Mouse (Mus musculus) pancreas, adult 10 weeks (tissue): ENCODE measurements around the gene Olfr1219. TPM values are rescaled to one million over a fixed set of nuclear protein-coding genes. Genes with fewer than 3 reads are reported as not detected.

Experiments used
- polyA plus RNA-seq: library from polyadenylated mRNA; stranded (reverse); fragments of 350-450 nt; fragmentation: Illumina TruSeq; extraction: RNeasy Lipid Tissue Mini Kit (QIAGEN cat#74804); gene quantifications from one replicate; pipeline ENCODE4 v1.2.3, GENCODE M21; 2015; ENCODE audit warnings: low read depth, low replicate concordance; ENCODE audit not compliant: insufficient read depth

Gene Olfr1219
- polyA plus RNA-seq = not detected

GRCm38 (mm10) chr2:89083413-89083812 is at the start of gene Olfr1219:
TSS of gene Olfr1219 (minus strand) at chr2:89083513.

GRCm38 (mm10) chr2:89132954-89133353 is 49.6 kb upstream of the Olfr1219 start, which contains the start of gene Olfr1222:
TSS of gene Olfr1222 (minus strand) at chr2:89133054.

GRCm38 (mm10) chr2:89117183-89117582 is 33.9 kb upstream of the Olfr1219 start, which contains the start of gene Olfr1221:
TSS of gene Olfr1221 (minus strand) at chr2:89117283.

GRCm38 (mm10) chr2:89106735-89107134 is 23.4 kb upstream of the Olfr1219 start, which contains the start of gene Olfr1220:
TSS of gene Olfr1220 (minus strand) at chr2:89106835.

GRCm38 (mm10) chr2:89061087-89061486 is 22.2 kb downstream of the Olfr1219 start, which contains the start of gene Olfr1218:
TSS of gene Olfr1218 (minus strand) at chr2:89061187.

GRCm38 (mm10) chr2:89031965-89032364 is 51.3 kb downstream of the Olfr1219 start, which contains the start of gene Olfr1217:
TSS of gene Olfr1217 (minus strand) at chr2:89032065.

Other genes with a start within 250 kb of the Olfr1219 start
- not detected for gene Olfr1204, start 234.2 kb downstream of the Olfr1219 start, polyA plus RNA-seq
- gene Olfr1206, start 220.3 kb downstream of the Olfr1219 start, polyA plus RNA-seq = not detected
- not detected for gene Olfr1208, start 181.2 kb downstream of the Olfr1219 start, polyA plus RNA-seq
- not detected for gene Olfr1209, start 168.4 kb downstream of the Olfr1219 start, polyA plus RNA-seq
- not detected for gene Olfr1211, start 145.4 kb downstream of the Olfr1219 start, polyA plus RNA-seq
- not detected for gene Olfr1212, start 129.5 kb downstream of the Olfr1219 start, polyA plus RNA-seq
- not detected for gene Gm13762, start 103.2 kb downstream of the Olfr1219 start, polyA plus RNA-seq
- gene Olfr1214, start 90.9 kb downstream of the Olfr1219 start, polyA plus RNA-seq = not detected
- not detected for gene Olfr1215, start 76.5 kb downstream of the Olfr1219 start, polyA plus RNA-seq
- not detected for gene Olfr1216, start 65.2 kb downstream of the Olfr1219 start, polyA plus RNA-seq
- gene Olfr1217, start 51.4 kb downstream of the Olfr1219 start, polyA plus RNA-seq = not detected
- gene Olfr1218, start 22.3 kb downstream of the Olfr1219 start, polyA plus RNA-seq = not detected
- gene Olfr1220, start 23.3 kb upstream of the Olfr1219 start, polyA plus RNA-seq = not detected
- not detected for gene Olfr1221, start 33.8 kb upstream of the Olfr1219 start, polyA plus RNA-seq
- not detected for gene Olfr1222, start 49.5 kb upstream of the Olfr1219 start, polyA plus RNA-seq
- not detected for gene Olfr1223, start 68.0 kb upstream of the Olfr1219 start, polyA plus RNA-seq
- not detected for gene Olfr1224-ps1, start 80.6 kb upstream of the Olfr1219 start, polyA plus RNA-seq
- gene Olfr1225, start 91.2 kb upstream of the Olfr1219 start, polyA plus RNA-seq = not detected
- not detected for gene Olfr1226, start 116.5 kb upstream of the Olfr1219 start, polyA plus RNA-seq
- gene Olfr1228, start 170.5 kb upstream of the Olfr1219 start, polyA plus RNA-seq = not detected
- not detected for gene Olfr1229, start 204.5 kb upstream of the Olfr1219 start, polyA plus RNA-seq
- gene Olfr1230, start 213.8 kb upstream of the Olfr1219 start, polyA plus RNA-seq = not detected
- not detected for gene Olfr1231, start 223.6 kb upstream of the Olfr1219 start, polyA plus RNA-seq
- not detected for gene Olfr1232, start 246.2 kb upstream of the Olfr1219 start, polyA plus RNA-seq